Mouse (Mus musculus) cerebellum, adult 11-12 months (tissue): ENCODE results near the gene Stk32b.

Source experiments
- DNase-seq: peaks from one replicate; pipeline ENCODE4 v3.0.0; 2022

Gene Stk32b

DNA sequence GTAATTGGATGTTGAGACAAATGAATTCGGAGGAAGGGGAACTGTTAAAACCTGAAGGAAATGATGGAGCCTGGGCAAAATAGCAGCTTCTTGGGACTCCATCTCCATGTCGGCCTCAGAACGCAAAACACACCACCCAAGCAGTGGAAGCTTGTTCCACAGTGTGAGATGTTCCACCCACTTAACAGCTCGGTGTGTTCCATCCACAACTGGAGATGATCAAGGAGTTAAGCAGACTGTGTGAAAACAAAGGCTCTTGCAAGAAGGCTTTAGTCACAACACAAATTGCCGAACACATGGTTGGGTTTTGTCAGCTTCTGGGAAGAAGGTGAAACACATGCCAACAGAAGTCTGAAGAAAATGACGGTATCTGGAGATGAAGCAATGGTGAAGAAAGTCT, 59.2 kb downstream of the Stk32b start:
- DNase-seq = no peak

DNA sequence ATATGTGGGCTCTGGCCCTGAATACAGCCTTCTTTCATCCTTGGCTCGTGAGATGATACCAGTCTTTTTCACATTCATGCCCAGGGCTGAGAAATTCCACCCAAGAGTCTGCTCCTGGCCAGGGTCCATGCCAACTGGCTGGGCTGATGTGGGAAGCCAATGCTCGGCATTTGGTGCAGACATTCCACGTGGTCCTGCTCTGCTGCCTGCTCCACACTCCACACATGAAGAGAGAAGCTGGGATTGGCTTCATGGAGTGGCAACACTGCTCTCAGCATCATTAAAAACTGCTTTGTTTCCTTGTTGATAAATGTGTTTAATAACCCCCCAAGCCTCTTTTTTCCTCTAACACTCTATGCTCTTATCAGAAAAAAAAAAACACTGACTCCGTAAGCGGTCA, 61.8 kb downstream of the Stk32b start:
- DNase-seq = no peak

DNA sequence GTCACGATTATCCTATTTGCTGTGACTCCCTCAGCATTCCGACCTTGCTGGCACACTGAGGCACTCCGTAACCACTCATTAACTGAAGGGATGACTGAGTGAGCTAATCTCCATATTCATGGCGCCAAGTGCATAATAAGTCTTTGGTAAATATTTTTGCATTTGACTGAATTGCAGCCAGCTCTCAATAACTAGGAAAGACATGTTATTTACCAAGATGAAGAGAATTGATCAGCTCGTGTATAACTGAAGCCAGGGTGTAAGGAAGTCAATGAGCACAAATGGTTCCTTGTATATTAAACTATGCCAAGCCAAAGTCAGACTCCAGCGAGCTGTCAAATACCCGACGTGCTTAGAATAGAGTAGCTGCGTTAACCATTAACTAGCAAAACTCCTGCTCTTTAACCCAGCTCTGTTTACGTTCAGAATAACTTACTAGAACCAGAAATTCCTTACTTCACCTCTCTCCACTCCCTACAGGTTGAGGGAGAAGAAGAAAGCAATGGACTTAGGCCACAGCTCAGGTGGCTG, 66.2 kb downstream of the Stk32b start:
- DNase-seq = no peak

DNA sequence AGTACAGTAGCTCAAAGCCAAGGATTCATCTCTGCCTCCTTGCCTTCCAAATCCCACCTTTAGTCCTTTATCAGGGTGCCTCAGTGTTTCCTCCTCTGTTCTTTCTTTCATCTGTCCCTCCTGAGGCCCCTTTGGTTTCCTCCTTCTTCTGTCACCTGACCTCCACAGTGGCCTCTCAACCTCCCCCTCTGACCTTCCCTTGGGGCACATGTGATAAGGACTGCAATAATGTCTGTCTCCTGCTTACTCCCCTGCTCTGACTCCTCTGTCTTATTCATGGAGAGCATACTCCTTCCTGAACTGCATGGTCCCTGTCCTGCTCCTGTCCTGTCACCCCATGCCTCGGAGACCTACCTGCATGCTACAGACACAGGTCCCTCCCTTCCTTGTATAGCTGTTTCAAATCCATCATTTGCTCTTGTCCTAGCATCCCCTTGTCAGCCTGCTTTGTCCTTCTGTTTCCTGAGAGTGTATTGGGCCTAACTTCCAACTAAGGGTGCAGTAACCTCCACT, 66.8 kb downstream of the Stk32b start:
- no peak for DNase-seq

DNA sequence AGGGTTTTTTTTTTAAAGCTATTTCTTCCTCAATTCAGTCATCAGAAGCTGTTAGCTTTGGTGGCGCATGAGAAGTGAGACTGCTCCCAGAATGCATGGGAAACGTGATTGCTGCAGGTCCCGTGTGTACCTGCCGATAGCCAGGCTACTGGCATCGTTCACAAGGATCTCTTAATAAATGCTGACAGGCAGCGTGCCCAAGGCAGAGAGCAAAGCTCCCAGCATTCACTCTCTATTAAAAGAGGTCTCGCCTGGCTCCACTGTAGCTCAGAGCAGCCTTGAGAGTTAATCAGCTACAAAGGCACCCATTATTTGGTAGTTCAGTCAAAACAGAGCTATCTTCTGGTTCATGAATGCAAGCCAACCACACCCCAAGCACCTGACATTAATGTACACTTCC, 72.9 kb downstream of the Stk32b start:
- no peak for DNase-seq

DNA sequence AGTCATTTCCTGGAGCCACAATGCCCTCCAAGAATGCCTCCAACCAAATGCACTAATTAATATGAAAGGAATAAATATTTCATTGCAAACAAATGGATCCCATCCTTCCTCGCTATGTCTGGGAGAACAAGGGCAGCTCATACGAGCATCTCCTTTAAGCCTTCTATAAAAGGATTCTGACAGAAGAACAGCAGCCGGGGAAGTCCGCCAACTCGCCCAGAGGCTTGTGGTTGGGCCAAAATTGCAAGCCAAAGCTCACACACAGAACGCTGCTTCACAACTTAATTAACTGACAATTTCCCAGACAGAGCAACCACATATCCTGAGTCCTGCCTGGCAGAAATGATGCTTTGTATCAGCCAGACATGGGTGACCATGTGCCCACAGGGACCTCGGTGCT, 74.5 kb downstream of the Stk32b start:
- no peak for DNase-seq

DNA sequence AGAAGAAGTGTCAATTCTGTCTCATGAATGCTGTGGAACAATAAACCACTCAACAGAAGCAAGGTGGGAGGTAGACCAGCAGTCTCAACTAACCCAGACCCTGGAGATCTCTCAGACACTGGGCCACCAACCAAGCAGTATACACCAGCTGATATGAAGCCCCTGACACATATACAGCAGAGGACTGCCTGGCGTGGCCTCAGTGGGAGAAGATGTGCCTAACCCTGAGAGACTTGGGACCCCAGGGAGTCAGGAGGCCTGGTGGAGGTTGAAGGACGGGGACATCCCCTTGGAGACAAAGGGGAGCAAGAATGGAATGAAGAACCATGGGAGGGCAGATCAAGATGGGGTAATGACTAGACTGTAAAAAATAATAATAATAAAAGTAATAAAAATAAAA, 82.2 kb downstream of the Stk32b start:
- no peak for DNase-seq

DNA sequence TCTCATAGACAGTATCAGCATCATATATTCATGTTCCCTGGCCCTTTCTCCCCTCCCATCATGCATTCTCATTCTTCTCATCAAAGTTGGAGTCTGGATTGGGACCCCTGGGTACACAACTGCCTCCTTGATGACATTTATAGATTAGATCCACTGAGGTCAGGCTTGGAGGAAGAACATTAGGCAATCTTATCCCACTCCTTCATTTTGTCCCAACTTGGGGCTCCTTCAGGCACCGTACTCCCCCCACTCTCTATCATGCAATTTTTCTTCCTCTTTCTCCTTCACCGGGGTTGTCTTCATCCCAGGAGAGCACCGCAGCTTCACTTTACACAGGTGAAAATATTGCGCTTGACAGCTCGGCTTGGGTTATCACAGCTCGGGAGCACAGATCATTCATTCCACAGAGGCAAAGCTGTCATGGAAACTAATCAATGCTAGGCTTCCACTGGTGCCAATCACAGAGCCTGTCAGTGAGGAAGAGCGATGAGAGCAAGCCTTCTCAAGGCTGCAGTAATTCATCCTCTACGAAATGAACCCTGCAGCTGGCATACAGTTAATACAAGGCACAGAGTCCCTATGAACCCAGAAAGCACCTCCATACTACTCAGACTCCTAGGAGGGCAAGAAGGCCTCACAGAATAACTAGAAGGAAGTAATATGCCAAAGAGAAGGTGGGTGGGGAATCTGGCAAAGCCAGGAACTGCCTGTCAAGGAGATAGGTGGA, 89.4 kb downstream of the Stk32b start:
- no peak for DNase-seq

DNA sequence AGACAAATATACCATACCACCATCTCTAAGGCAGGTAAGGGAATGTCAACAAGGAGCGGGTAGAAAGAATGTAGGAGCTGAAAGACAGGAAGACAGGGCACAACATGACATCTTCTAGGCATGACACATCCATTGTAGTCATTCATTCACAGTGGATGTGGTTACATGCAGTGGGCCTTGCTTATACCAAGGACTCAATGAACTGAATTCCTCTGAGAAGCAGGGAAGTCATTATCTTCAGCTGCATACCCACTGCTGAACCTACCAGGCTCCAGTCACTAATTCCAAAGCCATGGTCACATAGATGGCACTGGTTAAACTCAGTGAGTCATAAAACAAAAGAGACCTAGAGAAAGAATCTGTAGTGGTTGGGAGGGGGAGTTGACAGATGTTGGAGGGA, 105.1 kb downstream of the Stk32b start:
- no peak for DNase-seq

DNA sequence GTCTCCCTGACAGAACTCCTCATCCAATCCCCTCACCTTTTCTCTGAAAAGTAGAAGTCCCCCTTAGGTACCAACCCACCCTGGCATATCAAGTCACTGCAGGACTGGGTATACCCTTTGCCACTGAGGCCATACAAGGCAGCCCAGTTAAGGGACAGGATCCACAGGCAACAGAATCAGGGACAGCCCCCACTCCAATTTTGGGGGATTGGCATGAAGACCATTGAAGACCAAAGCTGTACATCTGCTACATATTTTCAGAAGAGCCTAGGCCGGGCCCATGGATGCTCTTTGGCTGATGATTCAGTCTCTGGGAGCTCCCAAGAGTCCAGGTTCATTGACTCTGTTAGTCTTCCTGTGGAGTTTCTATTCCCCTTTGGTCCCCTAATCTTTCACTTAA, 117.4 kb downstream of the Stk32b start:
- no peak for DNase-seq

DNA sequence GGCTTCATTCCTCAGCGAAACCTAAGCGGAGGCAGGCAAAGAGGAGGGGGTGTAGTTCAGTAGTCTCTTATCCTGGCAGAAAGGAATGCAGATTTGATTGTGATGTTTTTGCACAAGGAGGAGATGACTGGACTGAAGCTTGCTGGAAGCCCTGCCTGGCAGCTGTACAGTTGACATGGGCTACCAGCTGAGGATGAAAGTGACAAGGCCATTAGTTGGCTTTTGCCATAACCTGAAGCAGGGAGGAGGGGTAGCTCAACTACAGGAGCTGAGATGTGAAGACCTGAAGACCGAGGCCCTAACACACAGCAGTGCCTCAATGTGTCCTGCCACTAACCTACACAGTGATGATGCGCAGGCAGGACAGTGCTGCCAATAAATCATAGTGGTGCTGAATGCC, 118.7 kb downstream of the Stk32b start:
- DNase-seq = no peak

DNA sequence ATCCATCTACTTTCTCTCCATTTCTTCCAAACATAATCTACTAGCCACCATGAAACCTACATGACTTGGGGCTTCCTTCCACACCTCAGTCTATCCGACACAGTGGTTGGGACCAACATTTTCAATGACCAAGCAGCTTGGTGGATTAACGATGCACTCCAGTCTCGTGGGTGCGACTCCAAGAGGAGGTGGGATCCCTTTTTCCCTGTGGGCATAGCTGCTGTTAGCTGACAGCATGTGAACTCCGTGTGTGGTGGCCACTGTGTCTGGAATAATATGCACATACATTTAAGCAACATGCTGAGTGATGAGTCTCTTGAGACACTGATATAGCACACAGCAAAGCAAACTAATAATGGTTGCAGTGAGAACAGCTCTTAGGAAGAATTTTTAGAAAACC, 124.6 kb downstream of the Stk32b start:
- DNase-seq = no peak

DNA sequence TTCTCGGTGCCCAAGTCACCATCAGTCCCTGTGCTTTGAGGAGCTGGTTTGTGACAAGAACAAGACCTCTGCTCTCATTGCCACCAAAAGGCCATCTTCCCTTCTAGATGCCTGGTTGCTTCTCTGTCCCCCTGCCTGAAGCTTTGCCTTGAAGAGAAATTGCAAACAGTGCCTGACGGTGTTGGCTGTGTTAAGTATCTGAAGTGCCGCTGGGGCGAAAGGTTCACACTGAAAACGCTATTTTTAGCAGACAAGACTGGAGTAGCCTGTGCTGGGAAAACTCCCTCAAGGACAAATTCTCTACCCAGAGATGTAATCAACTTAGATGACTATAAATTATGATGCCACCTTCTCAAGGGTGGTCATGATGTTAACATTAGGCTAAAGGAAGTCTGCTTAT, 129.1 kb downstream of the Stk32b start:
- DNase-seq = no peak

DNA sequence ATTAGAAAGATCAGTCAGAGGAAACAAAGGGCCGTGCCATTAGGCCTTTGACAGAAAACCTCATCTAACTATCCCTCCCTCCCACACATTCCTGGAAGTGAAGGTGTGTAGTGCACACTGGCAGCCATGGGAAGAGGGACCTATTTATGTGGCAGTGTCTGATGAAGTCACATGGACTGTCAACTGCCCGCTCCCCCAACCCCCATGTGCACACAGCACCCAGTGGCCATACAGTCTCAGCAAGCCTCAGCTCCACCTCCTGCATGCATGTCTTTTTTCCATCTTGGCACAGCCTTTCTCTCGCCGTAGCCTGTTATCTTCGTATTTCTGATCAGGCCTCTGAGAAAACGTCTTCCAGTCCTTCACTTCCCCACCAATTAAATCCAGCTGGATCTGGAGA, 130.9 kb downstream of the Stk32b start:
- DNase-seq = no peak

DNA sequence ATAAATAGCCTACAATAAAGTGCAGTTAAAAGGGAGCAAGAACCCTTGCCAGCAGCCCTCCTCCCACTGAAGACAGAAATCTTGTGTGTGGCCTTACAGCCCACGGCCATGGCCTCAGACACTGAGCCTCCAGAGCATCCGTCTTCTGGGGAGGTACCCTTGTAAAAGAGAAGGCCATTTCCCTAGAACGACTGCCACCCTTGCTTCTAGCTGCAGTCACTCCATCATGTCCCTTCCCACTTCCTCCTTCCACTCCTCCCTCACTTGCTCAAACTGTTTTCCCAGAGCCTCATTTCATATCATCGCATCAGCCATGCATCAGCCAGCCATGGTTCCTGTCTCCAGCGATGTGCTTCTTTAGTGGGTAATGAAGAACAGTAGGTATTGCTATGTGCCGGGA, 141.5 kb downstream of the Stk32b start:
- DNase-seq = no peak

DNA sequence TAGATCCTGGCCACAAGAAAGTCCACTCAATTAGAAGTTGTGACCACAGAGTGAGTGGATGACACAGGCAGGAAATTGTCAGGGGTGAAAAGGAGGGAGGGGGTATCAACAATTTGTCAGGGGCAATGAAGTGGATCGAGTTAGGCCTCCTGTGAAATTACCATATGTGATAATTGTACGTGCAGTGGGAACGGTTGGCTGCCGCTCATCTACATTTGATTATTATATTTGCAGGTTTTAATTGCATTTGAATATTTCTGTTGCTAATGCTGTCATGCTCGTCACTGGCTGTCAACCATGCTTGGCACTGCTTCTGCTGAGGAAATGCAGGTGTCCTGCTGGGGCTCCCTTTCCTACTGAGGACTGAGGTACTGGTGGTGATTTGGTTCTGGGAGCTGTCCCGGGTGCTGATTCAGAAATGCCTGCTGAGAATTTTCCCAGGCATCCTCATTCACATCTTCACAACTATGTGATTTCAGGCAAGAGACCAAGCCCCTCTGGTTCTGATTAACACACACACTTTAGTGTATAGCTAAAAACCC, 159.6 kb downstream of the Stk32b start:
- no peak for DNase-seq

DNA sequence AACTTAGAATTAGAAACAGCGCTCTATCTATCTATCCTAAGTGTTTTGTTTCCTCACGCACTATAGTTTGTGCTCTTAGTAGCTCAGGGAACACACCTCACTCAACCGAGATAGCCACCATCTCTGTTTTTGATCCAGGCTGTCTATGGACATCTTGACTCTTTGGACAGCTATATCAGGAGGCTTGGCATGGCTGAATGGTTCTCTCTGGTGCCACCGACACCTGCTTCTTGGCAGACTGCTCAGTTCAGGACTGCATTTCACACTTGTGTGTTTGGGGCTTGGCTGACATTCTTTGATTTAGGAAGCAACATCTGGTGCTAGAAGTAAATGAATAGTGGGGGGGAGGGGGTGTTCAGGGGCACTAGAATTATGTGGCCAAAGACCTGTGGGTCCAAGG, 162.7 kb downstream of the Stk32b start:
- no peak for DNase-seq

DNA sequence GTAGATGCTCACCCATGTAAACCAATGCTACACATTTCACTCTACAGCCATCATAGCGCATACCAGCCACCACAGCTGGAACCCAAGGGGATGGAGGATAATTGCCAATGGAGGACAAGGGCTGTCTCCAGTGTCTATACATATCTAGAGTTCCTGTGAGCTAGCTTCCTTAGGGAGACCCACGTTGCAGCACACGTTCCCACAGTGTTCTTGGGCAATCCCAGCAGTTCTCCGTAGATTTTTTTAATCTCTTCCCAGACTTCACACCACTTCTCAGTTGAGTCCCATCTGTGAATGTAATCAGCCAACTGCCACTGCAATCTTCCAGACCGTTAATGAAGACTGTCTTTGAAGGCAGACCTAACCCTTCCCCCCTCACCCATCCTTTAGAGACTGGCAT, 165.3 kb downstream of the Stk32b start:
- no peak for DNase-seq

DNA sequence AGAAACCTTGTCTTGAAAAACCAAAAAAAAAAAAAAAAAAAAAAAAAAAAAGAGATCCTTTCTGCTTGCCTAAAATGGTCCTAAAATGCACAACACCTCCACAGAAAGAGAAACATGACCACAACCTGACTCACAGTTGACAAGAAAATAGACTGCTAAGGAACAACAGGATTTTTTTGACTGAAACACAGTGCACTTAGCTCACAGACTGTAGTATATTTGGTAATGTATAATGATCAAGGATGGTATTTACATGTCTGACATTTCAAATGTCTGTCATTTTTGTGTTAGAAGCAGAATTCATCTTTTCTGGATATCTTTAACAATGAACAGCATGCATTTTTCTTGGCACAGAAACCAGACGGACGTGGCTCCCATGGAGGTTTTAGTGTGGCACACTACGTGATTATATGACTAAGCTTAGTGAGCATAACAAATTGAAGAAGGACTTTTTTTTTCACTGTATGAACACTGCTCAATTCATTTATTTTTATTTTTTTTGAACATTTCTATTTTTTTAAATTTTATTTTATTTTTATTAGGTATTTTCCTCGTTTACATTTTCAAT, 181.2 kb downstream of the Stk32b start:
- DNase-seq = no peak

DNA sequence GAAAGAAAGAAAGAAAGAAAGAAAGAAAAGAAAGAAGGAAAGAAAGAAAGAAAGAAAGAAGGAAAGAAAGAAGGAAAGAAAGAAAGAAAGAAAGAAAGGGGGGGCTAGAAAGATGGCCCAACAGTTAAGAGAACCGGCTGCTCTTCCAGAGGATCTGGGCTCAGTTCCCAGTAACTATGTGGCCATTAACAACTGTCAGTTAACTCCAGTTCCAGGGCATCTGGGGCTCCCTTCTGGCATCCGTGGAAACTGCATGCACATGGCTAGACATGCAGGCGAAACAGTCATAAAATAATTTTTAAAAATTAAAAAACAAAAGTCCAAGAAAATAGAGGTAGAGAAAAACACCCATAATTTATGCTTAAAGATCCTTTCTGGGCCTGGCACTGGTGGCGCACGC, 181.7 kb downstream of the Stk32b start:
- DNase-seq = no peak

DNA sequence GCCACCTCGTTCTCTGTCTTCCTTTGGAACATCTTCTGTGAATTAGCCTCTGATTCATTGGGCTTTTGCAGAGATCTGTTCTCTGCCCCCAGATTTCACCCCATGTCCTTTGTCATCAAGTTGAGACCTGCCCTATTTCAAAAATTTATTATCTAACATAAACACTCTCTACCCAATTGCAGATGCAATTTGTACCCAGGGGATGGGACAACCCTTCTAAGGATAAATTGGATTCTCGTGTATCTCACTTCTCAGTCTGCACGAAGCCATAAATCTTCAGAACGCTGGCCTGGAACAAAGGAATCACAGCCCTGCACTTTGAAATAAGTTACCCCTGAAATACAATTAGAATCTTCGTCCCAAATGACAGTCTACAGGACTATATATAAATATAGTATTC, 191.6 kb downstream of the Stk32b start:
- DNase-seq = no peak

DNA sequence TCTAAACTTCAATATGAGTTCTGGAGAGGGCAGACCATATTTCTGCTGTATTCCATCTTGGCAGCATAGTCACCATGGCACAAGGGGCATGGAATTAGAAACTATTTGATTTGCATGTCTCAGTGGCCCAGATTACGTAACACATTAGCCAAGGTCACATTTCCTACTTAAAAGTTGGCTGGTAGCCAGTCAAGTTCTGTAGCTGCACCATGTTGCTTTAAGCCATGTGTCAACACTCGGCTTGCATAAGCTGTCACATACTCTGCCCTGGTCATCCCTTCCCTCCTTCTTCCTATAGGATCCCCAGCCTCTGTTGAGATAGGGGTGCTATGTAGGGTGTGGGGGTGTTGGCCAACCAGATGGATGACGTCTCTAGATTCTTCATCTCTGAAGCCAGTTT, 196.5 kb downstream of the Stk32b start:
- DNase-seq = no peak

DNA sequence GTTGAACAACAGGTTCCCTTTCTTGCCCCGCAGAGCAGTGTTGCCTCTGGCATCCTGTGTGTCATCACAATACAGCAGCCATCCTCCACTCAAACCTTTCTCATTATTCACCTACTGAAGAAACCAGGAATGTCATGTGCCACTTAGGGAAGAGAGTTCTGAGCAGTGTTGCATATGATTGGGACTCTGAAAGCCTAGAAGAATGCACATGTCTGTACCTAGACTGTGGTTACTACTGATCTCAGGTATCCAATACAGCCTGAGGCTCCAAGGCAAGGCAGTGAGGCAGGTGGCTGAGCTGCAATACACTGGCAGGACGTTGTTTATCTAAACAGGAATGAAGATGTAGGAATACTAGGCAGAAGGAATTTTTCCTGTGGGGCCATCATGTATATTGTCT, 204.5 kb downstream of the Stk32b start:
- DNase-seq = no peak

DNA sequence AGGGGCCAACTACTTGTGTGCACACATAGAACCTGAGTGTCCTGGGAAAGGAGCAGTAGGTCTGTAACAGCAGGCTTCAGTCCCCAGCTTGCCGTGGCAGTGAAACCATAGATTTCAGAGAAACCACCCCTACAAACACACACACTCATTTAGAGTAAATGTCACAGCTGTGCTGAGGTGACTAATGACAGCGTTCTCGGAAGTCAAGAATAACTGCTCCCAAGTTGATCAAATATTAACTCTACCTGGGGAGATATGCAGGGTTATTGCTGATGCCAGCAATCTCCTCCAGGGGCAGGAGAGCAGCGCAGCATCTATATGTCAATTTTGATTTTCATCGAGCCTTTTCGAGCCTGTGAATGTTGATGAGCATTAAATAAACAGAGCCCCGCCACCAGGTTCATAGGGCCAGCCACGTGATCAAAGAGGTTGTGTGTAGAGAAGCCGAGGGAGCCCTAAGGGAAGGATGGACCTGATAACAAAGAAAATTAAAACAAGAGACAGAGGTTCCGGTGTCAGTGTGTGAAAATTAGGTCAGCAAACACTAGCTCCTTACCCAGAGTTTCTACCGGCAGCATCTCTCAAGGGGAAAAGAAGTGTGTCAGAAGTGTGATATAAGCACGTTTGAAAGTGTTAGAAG, 210.0 kb downstream of the Stk32b start:
- DNase-seq = no peak
